Mouse (Mus musculus): ENCODE measurements at regions not wholly inside any gene's neighbourhood (a gene's known extent, or its start where the extent isn't known, plus 50 kb on each side); places are given as distances from the start of the nearest gene placed in this dataset.
"Not testable (repeated sequence)": the region's sequence is repeated elsewhere in the genome, so short reads cannot be mapped to it uniquely, and the experiment has no call there.

- TF ChIP-seq EP300 (optimal IDR thresholded peaks at IDR 0.05) (no peak), CTCF (IDR thresholded peaks at IDR 0.05; ENCODE audit: low read depth) (no peak)
- Histone ChIP-seq H3K27ac (replicated peaks) (no peak overlapping the region), H3K27me3 (ENCODE audit: control insufficient read depth, insufficient read depth, low read length) (no peaks in the 10 kb centered on the region), H3K9ac (ENCODE audit: low read length) (no peak overlapping the region), H3K4me1 (replicated peaks; ENCODE audit: control insufficient read depth, insufficient read depth) (no peaks in the 10 kb centered on the region), H3K36me3 (ENCODE audit: control insufficient read depth, insufficient read depth, low read length) (no peaks in the 10 kb centered on the region), H3K4me2 (replicated peaks; ENCODE audit: low read depth) (no peak overlapping the region), H3K9me3 (ENCODE audit: control insufficient read depth, low read length) (no peaks in the 10 kb centered on the region), H3K4me3 (ENCODE audit: low read depth, low read length) (no peak overlapping the region)
- DNase-seq (ENCODE audit: low spot score) (no peak), ATAC-seq (ENCODE audit: low FRiP score, low TSS enrichment) (no peak)
Measured at GRCm38 (mm10) chr10:11787240-11787639, 444.0 kb downstream of the Epm2a start.

- Histone ChIP-seq H3K27me3 (ENCODE audit: control insufficient read depth, insufficient read depth, low read length) (no peaks in the 10 kb centered on the region), H3K4me2 (replicated peaks; ENCODE audit: low read depth) (no peak overlapping the region), H3K27ac (replicated peaks) (no peak overlapping the region), H3K4me1 (replicated peaks; ENCODE audit: control insufficient read depth, insufficient read depth) (no peaks in the 10 kb centered on the region), H3K9ac (ENCODE audit: low read length) (no peak overlapping the region), H3K9me3 (ENCODE audit: control insufficient read depth, low read length) (no peaks in the 10 kb centered on the region), H3K36me3 (ENCODE audit: control insufficient read depth, insufficient read depth, low read length) (no peaks in the 10 kb centered on the region), H3K4me3 (ENCODE audit: low read depth, low read length) (no peak overlapping the region)
- WGBS = 83% methylated on average over 3 of the region's 3 CpGs
- DNase-seq (ENCODE audit: low spot score) (no peak), ATAC-seq (ENCODE audit: low FRiP score, low TSS enrichment) (no peak)
- TF ChIP-seq EP300 (optimal IDR thresholded peaks at IDR 0.05) = no peak
- TF ChIP-seq CTCF (IDR thresholded peaks at IDR 0.05; ENCODE audit: low read depth) = no peak
Measured at GRCm38 (mm10) chr10:11799510-11799909, 456.3 kb downstream of the Epm2a start.

DNA sequence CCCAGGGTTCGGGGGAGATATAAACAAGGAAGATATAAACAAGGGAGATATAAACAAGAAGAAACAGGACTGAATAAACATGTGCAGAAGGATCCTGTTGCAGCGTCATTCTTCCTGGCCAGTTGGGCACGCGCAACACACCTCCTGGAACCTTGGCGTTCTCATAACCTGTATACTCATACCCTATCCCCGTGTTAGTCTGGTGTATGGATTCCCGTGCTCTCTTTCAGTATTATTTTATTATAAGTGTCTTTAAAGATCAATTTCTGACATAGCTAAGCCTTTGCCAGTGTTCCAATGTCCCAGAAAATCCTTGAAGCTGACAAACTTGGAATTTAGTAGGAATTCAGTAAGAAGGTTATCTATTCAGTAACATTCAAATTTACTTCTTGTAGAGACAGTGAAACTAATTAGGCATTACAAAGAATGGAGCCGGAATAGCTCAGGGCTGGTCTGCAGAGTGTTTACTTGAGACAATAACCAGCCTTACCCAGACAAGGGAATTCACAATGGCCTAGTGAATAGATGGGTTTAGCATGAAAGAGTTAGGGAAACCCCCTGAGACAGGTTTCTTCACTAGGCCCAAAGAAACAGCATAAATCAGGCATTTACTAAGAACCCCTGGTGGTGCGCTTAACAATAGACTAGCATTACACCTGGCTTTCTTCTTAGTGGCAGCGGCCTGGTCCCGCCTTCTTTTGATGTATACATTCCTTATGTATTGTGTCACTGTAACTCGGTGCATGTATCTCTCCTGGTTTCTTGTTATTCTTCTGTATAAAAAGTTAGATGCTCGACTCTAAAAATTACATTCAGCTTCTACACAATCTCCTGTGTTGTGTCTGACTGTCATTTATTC, 458.4 kb downstream of the Epm2a start:
- not testable (repeated sequence) for H3K9ac ChIP-seq (ENCODE audit: low read length); H3K4me1 ChIP-seq (replicated peaks; ENCODE audit: control insufficient read depth, insufficient read depth); H3K4me3 ChIP-seq (ENCODE audit: low read depth, low read length); H3K9me3 ChIP-seq (ENCODE audit: control insufficient read depth, low read length); H3K36me3 ChIP-seq (ENCODE audit: control insufficient read depth, insufficient read depth, low read length); H3K27ac ChIP-seq (replicated peaks); DNase-seq (ENCODE audit: low spot score); ATAC-seq (ENCODE audit: low FRiP score, low TSS enrichment); H3K4me2 ChIP-seq (replicated peaks; ENCODE audit: low read depth); H3K27me3 ChIP-seq (ENCODE audit: control insufficient read depth, insufficient read depth, low read length)
- WGBS = 69% methylated on average over 13 of the region's 13 CpGs

GRCm38 (mm10) chr10:11809255-11809654, 466.1 kb downstream of the Epm2a start:
- TF ChIP-seq CTCF (IDR thresholded peaks at IDR 0.05; ENCODE audit: low read depth) (no peak), EP300 (optimal IDR thresholded peaks at IDR 0.05) (no peak)
- 77% methylated on average over 3 of the region's 3 CpGs for WGBS
- Histone ChIP-seq H3K4me2 (replicated peaks; ENCODE audit: low read depth) (no peak overlapping the region), H3K4me1 (replicated peaks; ENCODE audit: control insufficient read depth, insufficient read depth) (no peaks in the 10 kb centered on the region), H3K9me3 (ENCODE audit: control insufficient read depth, low read length) (no peaks in the 10 kb centered on the region), H3K4me3 (ENCODE audit: low read depth, low read length) (no peak overlapping the region), H3K27me3 (ENCODE audit: control insufficient read depth, insufficient read depth, low read length) (no peaks in the 10 kb centered on the region), H3K36me3 (ENCODE audit: control insufficient read depth, insufficient read depth, low read length) (no peaks in the 10 kb centered on the region), H3K9ac (ENCODE audit: low read length) (no peak overlapping the region), H3K27ac (replicated peaks) (no peak overlapping the region)
- DNase-seq (ENCODE audit: low spot score) (no peak), ATAC-seq (ENCODE audit: low FRiP score, low TSS enrichment) (no peak)

- TF ChIP-seq CTCF (IDR thresholded peaks at IDR 0.05; ENCODE audit: low read depth) = no peak
- TF ChIP-seq EP300 (optimal IDR thresholded peaks at IDR 0.05) = no peak
- ATAC-seq (ENCODE audit: low FRiP score, low TSS enrichment) = no peak
- H3K4me2 ChIP-seq (replicated peaks; ENCODE audit: low read depth) = no peak overlapping the region
- DNase-seq (ENCODE audit: low spot score) = no peak
- no peak overlapping the region for H3K9ac ChIP-seq (ENCODE audit: low read length)
- no peaks in the 10 kb centered on the region for H3K36me3 ChIP-seq (ENCODE audit: control insufficient read depth, insufficient read depth, low read length)
- no peaks in the 10 kb centered on the region for H3K27me3 ChIP-seq (ENCODE audit: control insufficient read depth, insufficient read depth, low read length)
- no peaks in the 10 kb centered on the region for H3K9me3 ChIP-seq (ENCODE audit: control insufficient read depth, low read length)
- no peak overlapping the region for H3K4me3 ChIP-seq (ENCODE audit: low read depth, low read length)
- no peak overlapping the region for H3K27ac ChIP-seq (replicated peaks)
- no peaks in the 10 kb centered on the region for H3K4me1 ChIP-seq (replicated peaks; ENCODE audit: control insufficient read depth, insufficient read depth)
- 79% methylated on average over 3 of the region's 3 CpGs for WGBS
Measured at GRCm38 (mm10) chr10:11822418-11822959, 479.3 kb downstream of the Epm2a start.

DNA sequence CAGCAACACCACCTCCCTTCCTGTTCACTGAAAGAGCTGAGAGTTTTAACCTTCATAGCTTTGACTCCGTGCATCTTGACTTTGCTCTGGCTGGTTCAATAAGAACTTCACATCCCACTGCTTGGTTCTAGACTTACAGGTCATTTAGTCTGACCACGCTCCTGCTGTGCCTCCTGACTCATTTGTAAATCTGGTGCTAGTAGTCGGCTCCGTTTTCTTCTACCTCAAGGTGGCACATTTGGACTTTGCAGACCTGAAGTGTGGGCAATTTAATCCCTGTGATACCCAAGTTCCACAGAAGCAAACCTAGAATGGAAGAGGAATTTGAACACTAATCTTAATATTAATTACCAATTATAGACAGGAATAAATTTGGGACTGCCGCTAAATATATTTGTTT, 497.9 kb downstream of the Epm2a start:
- no peak overlapping the region for H3K4me2 ChIP-seq (replicated peaks; ENCODE audit: low read depth)
- 66% methylated on average over 5 of the region's 5 CpGs for WGBS
- ATAC-seq (ENCODE audit: low FRiP score, low TSS enrichment) = no peak
- no peak overlapping the region for H3K9ac ChIP-seq (ENCODE audit: low read length)
- H3K27me3 ChIP-seq (ENCODE audit: control insufficient read depth, insufficient read depth, low read length) = no peaks in the 10 kb centered on the region
- H3K4me1 ChIP-seq (replicated peaks; ENCODE audit: control insufficient read depth, insufficient read depth) = no peaks in the 10 kb centered on the region
- no peak for TF ChIP-seq EP300 (optimal IDR thresholded peaks at IDR 0.05)
- no peak for TF ChIP-seq CTCF (IDR thresholded peaks at IDR 0.05; ENCODE audit: low read depth)
- no peak for DNase-seq (ENCODE audit: low spot score)
- no peaks in the 10 kb centered on the region for H3K36me3 ChIP-seq (ENCODE audit: control insufficient read depth, insufficient read depth, low read length)
- H3K4me3 ChIP-seq (ENCODE audit: low read depth, low read length) = no peak overlapping the region
- no peak overlapping the region for H3K27ac ChIP-seq (replicated peaks)
- H3K9me3 ChIP-seq (ENCODE audit: control insufficient read depth, low read length) = no peaks in the 10 kb centered on the region

Measured in stomach, postnatal 0 days (tissue).